Mouse (Mus musculus) ES-Bruce4 (cell line): ENCODE results near the gene Pip5k1b. TPM values are rescaled to one million over a fixed set of nuclear protein-coding genes. Genes with fewer than 3 reads are reported as not detected.

Experiments
- H3K27ac ChIP-seq: 2 replicates; pipeline ENCODE4 v1.5.1; 2012; ENCODE audit warnings: low read length, inconsistent platforms; ENCODE audit not compliant: insufficient read depth
- H3K27me3 ChIP-seq: 2 replicates; pipeline ENCODE4 v1.6.1; 2012; ENCODE audit warnings: mild to moderate bottlenecking, low read length, inconsistent platforms; ENCODE audit not compliant: control insufficient read depth, poor library complexity, insufficient read depth, severe bottlenecking
- H3K36me3 ChIP-seq: 2 replicates; pipeline ENCODE4 v1.6.1; 2012; ENCODE audit warnings: inconsistent platforms, mild to moderate bottlenecking, low read length, moderate library complexity; ENCODE audit not compliant: control insufficient read depth, poor library complexity, insufficient read depth, severe bottlenecking
- H3K4me1 ChIP-seq: one replicate; pipeline ENCODE4 v1.8.1; 2011; ENCODE audit warnings: low read length; ENCODE audit not compliant: control insufficient read depth, insufficient read depth
- H3K4me3 ChIP-seq: 2 replicates; pipeline ENCODE4 v1.5.1; 2011; ENCODE audit warnings: low read depth, mild to moderate bottlenecking, low read length
- H3K9ac ChIP-seq: 2 replicates; pipeline ENCODE4 v1.6.1; 2012; ENCODE audit warnings: low read depth, mild to moderate bottlenecking, inconsistent platforms; ENCODE audit not compliant: poor library complexity, severe bottlenecking
- H3K9me3 ChIP-seq: replicated peaks from 2 replicates; pipeline ENCODE4 v1.6.1; 2012; ENCODE audit warnings: mild to moderate bottlenecking, low read length, inconsistent platforms; ENCODE audit not compliant: control insufficient read depth, poor library complexity, insufficient read depth, severe bottlenecking
- CTCF ChIP-seq: IDR thresholded peaks from one replicate; pipeline ENCODE4 v1.8.1; 2011; ENCODE audit warnings: low read depth, low read length
- EP300 ChIP-seq: IDR thresholded peaks from 2 replicates; pipeline ENCODE4 v1.6.1; 2011; ENCODE audit warnings: low read depth, low read length; ENCODE audit not compliant: insufficient read depth
- POLR2A ChIP-seq: IDR thresholded peaks from one replicate; pipeline ENCODE4 v1.8.1; 2011; ENCODE audit warnings: low read length; ENCODE audit not compliant: insufficient read depth
- polyA plus RNA-seq: library from polyadenylated mRNA; stranded (reverse); fragments of >200 nt; gene quantifications from 2 replicates; pipeline ENCODE4 v1.2.4, GENCODE M21; 2011; ENCODE audit warnings: low read depth; ENCODE audit not compliant: missing spikeins, insufficient read depth, insufficient read length

Gene Pip5k1b
- polyA plus RNA-seq, 1 experiment: 4.0 TPM

DNA sequence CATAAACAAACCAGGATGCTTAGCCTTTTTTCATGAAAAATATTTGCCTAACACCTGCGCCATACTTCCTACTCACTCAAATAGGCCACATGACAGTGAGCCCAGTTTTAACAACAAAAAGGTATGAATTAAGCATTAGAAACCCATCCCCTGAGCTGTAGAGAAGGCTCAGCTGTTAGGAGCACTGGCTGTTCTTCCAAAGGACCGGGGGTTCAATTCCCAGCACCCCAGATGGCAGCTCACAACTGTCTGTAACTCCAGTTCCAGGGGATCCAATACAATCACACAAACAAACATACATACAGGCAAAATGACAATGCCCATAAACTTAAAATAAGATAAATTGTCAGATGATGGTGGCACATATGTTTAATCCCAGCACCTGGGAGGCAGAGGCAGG is 5.7 kb downstream of the Pip5k1b start:
- Histone ChIP-seq H3K9me3 (no peaks in the 10 kb centered on the region), H3K36me3 (no peaks in the 10 kb centered on the region), H3K27me3 (no peaks in the 10 kb centered on the region), H3K4me3 (no peak overlapping the region), H3K4me1 (peaks cover 5% of the 10 kb centered on the region), H3K9ac (no peak overlapping the region), H3K27ac (no peak overlapping the region)
- no peak for TF ChIP-seq EP300
- no peak for TF ChIP-seq POLR2A
- TF ChIP-seq CTCF: no peak

DNA sequence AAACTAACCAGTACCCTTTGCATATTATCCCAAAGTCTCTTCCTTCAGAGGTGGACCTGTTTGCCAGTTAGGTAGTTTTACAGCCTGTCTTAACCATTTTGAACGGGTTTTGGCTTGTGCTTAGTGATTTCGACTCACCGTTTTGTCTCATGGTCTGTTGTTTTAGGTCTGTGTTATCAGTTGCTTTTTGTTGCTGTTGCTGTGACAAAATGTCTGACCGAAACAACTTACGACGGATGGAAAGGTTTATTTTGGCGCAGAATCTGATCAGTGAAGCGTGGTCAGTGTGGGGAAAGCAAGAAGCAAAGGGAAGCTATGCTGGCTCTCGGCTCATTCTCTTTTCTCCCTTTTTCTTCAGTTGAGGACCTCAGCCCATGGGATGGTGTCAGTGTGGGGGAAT is 7.3 kb downstream of the Pip5k1b start:
- Histone ChIP-seq H3K4me3 (no peak overlapping the region), H3K9ac (no peak overlapping the region), H3K9me3 (no peaks in the 10 kb centered on the region), H3K4me1 (peaks cover 5% of the 10 kb centered on the region), H3K27me3 (no peaks in the 10 kb centered on the region), H3K27ac (no peak overlapping the region), H3K36me3 (no peaks in the 10 kb centered on the region)
- TF ChIP-seq EP300: no peak
- no peak for TF ChIP-seq CTCF
- TF ChIP-seq POLR2A: no peak

DNA sequence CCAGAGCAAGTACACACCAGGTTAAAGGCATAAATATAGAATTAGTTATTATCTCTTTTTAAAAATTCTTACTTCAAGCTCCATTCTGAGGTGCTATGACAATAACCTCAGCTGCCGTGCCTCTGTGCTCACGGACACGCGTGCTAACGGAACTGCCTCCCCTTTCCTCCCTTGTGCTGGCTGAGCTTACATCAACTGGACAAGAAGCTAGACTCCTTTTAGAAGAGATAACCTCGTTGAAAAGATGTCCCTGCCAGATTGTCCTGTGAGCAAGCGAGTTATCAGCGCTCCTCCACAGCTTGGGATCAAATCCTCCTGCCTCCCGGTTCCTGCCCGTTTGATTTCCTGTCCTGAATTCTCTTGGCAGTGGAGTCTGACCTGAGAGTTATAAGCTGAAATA is 9.5 kb downstream of the Pip5k1b start:
- H3K27ac ChIP-seq: no peak overlapping the region
- no peak overlapping the region for H3K9ac ChIP-seq
- H3K27me3 ChIP-seq: no peaks in the 10 kb centered on the region
- no peak overlapping the region for H3K4me3 ChIP-seq
- peaks cover 2% of the 10 kb centered on the region for H3K4me1 ChIP-seq
- H3K36me3 ChIP-seq: no peaks in the 10 kb centered on the region
- TF ChIP-seq CTCF: no peak
- H3K9me3 ChIP-seq: no peaks in the 10 kb centered on the region

DNA sequence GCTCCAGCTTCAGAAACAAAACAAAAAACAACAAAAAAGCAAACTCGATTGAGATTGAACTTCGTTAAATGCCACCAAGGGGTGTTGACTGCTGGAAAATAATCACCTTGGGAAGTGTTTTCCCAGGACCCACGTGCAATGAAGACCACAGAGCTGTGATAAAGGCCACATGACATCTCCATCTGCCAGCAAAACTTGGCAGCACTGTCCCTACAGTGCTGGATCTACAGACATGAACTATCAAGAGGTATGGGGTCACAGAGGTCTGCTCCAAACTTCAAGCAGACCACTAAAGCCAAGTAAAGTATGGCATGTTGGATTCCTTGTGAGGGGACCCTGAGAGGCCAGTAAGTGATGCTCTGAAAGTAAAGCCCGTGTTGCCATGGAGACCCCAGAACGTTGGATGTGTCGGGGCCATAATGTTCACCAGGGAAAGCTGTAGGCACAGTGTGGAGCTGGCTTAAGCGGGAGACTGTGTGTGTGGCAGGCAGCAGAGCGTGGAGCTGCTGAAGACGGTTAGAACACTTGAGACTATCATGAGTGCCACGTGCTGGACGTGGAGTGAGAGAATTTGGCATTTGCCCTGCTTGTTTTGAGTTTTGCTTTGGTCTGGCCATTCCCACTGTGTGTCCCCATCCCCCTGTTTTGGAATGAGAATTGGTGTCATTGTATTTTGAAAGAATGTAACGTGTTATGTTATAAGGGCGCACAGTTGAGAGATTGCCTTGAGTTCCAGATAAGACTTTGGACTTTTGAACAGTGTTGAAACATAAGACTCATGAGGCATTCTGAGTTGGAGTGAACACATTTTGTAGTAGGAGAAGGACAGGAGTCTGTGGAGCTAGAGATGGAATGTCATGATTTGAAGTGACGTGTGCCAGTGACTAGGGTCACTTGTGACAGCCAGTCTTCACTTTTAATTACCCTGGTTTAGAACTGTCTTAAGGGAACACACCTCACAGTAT is 12.0 kb downstream of the Pip5k1b start:
- no peaks in the 10 kb centered on the region for H3K9me3 ChIP-seq
- H3K9ac ChIP-seq: no peak overlapping the region
- H3K27me3 ChIP-seq: no peaks in the 10 kb centered on the region
- H3K4me1 ChIP-seq: no peaks in the 10 kb centered on the region
- no peaks in the 10 kb centered on the region for H3K36me3 ChIP-seq
- H3K27ac ChIP-seq: no peak overlapping the region
- H3K4me3 ChIP-seq: no peak overlapping the region
- TF ChIP-seq POLR2A: no peak
- no peak for TF ChIP-seq EP300

DNA sequence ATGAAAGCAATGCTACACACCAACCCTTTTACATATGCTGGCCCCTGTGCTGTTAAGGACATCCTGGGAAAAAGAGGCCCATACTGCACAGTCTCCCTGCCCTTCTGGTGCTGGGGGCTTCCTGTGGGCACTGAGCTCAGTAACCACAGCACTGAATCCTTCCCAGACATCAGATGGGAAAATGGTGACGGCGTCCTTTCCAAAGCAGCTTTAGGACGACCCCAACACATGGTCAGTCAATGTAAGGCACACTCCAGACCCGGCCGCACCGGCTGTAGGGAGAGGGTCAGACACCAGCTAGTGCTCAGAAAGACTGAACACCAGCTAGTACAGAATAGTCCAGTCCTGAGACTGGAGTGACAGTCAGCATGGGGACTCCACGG is 13.4 kb downstream of the Pip5k1b start:
- H3K4me3 ChIP-seq: no peak overlapping the region
- TF ChIP-seq EP300 (no peak), CTCF (no peak), POLR2A (no peak)
- H3K4me1 ChIP-seq: no peaks in the 10 kb centered on the region
- H3K36me3 ChIP-seq: no peaks in the 10 kb centered on the region
- H3K9ac ChIP-seq: no peak overlapping the region
- no peak overlapping the region for H3K27ac ChIP-seq
- H3K9me3 ChIP-seq: no peaks in the 10 kb centered on the region
- H3K27me3 ChIP-seq: no peaks in the 10 kb centered on the region

DNA sequence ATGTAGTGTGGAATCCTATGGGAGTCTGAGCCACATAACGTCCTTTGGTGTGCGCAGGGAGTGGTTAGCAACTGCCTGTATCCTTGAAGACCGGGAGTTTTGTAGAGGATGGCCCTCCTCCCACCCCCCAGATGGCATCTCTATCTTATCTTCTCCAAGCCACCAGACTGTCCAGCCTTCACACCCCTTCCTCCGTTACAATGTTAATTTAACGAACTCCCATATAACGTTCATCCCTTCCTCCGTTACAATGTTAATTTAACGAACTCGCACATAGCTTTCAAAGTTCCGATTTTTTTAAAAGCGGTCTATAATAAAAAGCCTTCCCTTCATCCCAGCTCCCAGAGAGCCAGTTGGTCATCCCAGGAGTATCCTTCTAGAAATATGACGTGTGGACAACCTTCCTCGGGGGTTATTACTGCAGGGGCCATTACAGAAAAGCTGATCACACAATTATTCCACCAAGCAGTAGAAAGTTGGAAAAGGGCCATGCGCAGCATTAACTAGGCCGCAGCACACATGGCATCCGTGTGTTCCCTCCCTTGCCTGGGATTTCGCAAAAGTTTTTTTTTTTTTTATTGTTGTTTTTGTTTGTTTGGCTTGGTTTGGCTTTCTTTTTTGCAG is 13.9 kb downstream of the Pip5k1b start:
- no peak overlapping the region for H3K4me3 ChIP-seq
- H3K27me3 ChIP-seq: no peaks in the 10 kb centered on the region
- no peaks in the 10 kb centered on the region for H3K4me1 ChIP-seq
- no peak overlapping the region for H3K9ac ChIP-seq
- no peak overlapping the region for H3K27ac ChIP-seq
- no peaks in the 10 kb centered on the region for H3K9me3 ChIP-seq
- H3K36me3 ChIP-seq: no peaks in the 10 kb centered on the region
- no peak for TF ChIP-seq POLR2A
- no peak for TF ChIP-seq CTCF
- TF ChIP-seq EP300: no peak
